Mouse (Mus musculus): ENCODE data around the gene Tecta. TPM values are rescaled to one million over a fixed set of nuclear protein-coding genes. Genes with fewer than 3 reads are reported as not detected.

Tecta gene
- polyA plus RNA-seq, 1 experiment from 2014 or later: 0.20 TPM

DNA sequence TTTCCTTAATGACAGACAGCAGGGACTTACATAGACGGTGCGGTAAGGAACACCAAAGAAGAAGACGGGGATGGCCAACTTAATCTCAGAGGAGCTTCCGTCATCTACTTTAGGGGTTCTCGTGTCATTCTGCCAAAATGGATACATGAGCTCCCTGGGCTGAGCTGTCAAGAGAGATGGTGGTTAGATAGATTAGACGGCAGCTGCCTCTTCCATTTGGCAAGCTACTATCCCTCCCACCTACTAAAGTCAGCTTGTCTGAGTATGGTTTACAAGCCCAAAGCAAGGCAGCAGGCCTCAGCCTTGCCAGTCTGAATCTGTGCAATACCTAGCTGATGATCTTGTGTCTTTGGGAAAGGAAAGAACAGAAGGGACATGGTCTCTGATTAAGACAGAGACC is 4.8 kb downstream of the Tecta start:
- no peak overlapping the region for H3K27ac ChIP-seq (ENCODE audit: low read length)
- H3K9me3 ChIP-seq (ENCODE audit: control insufficient read depth, low read length): no peaks in the 10 kb centered on the region
- no peak overlapping the region for H3K4me3 ChIP-seq (ENCODE audit: low read length)
- no peaks in the 10 kb centered on the region for H3K27me3 ChIP-seq (replicated peaks; ENCODE audit: control insufficient read depth, insufficient read depth, low read length)
- H3K4me2 ChIP-seq (ENCODE audit: low read depth, low read length): no peak overlapping the region
- no peaks in the 10 kb centered on the region for H3K4me1 ChIP-seq (ENCODE audit: control insufficient read depth, insufficient read depth, low read length)
- H3K9ac ChIP-seq (ENCODE audit: low read depth, low read length): no peak overlapping the region
- WGBS: 84% methylated on average over 6 of the region's 6 CpGs
- ATAC-seq: no peak
- no peaks in the 10 kb centered on the region for H3K36me3 ChIP-seq (ENCODE audit: control insufficient read depth, insufficient read depth, low read length)

DNA sequence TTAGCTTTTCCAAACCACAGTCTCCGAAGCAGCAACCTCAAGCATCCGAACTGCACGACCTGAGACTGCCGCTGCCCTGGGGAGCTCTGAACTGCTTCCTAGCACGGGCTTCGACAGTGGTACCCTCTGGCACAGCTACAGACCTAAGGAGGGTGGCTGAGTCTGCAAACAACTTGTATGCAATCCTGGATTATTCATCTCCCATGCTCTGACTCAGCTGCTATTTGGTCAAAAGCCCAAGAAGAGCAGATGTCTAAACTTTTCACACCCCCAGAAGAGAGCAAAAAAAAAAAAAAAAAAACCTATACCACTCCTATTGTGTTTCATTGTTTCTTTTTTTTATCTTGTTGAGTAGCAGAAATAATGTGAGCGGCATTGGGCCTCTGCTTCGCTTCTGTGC is 5.4 kb downstream of the Tecta start:
- no peak overlapping the region for H3K4me3 ChIP-seq (ENCODE audit: low read length)
- no peaks in the 10 kb centered on the region for H3K9me3 ChIP-seq (ENCODE audit: control insufficient read depth, low read length)
- ATAC-seq: no peak
- no peak overlapping the region for H3K4me2 ChIP-seq (ENCODE audit: low read depth, low read length)
- no peaks in the 10 kb centered on the region for H3K4me1 ChIP-seq (ENCODE audit: control insufficient read depth, insufficient read depth, low read length)
- H3K36me3 ChIP-seq (ENCODE audit: control insufficient read depth, insufficient read depth, low read length): no peaks in the 10 kb centered on the region
- no peak overlapping the region for H3K27ac ChIP-seq (ENCODE audit: low read length)
- no peaks in the 10 kb centered on the region for H3K27me3 ChIP-seq (replicated peaks; ENCODE audit: control insufficient read depth, insufficient read depth, low read length)
- WGBS: 87% methylated on average over 8 of the region's 8 CpGs
- H3K9ac ChIP-seq (ENCODE audit: low read depth, low read length): no peak overlapping the region

DNA sequence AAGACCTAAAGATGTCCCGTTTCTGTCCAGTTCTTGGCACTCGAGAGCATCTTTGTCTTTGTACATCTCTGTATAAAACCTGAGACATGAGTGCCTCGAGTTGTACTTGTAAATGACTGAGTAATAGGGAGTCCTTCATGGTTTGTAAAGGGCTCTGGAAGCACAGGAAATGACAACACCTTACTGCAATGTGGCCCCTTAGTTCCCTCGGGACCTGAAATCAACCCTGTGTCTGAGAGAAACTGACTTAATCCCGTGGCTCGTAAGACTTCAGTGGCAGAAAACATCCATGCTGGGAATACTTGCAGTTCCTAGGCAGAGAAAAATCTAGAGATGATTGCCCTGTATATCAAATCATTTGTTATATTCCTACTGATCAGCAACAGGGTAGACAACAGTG is 6.8 kb downstream of the Tecta start:
- no peaks in the 10 kb centered on the region for H3K4me1 ChIP-seq (ENCODE audit: control insufficient read depth, insufficient read depth, low read length)
- no peak overlapping the region for H3K27ac ChIP-seq (ENCODE audit: low read length)
- no peaks in the 10 kb centered on the region for H3K27me3 ChIP-seq (replicated peaks; ENCODE audit: control insufficient read depth, insufficient read depth, low read length)
- no peak overlapping the region for H3K4me2 ChIP-seq (ENCODE audit: low read depth, low read length)
- no peak overlapping the region for H3K9ac ChIP-seq (ENCODE audit: low read depth, low read length)
- no peak for ATAC-seq
- WGBS: 67% methylated on average over 6 of the region's 6 CpGs
- H3K9me3 ChIP-seq (ENCODE audit: control insufficient read depth, low read length): no peaks in the 10 kb centered on the region
- H3K36me3 ChIP-seq (ENCODE audit: control insufficient read depth, insufficient read depth, low read length): no peaks in the 10 kb centered on the region
- no peak overlapping the region for H3K4me3 ChIP-seq (ENCODE audit: low read length)

DNA sequence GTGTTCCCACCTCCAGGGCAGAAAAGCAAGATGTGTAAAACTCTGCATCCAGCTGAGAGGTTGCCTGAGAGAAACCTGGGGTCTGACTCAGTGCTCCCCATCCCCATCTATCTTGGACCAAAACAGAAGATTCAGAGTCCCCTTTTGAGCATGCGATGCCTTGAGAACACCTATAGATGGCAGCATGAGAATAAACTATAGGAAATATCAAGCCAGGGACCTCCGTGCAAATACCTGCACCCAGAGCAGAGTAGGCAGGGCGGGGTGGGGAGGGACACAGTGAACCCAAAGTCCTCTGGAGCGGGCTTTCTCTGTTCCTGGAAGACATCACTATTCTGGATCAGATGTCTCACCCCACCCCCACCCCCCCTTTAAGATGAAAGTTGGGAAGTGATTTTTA is 11.2 kb downstream of the Tecta start:
- Histone ChIP-seq H3K4me1 (ENCODE audit: control insufficient read depth, insufficient read depth, low read length) (no peaks in the 10 kb centered on the region), H3K4me3 (ENCODE audit: low read length) (no peak overlapping the region), H3K36me3 (ENCODE audit: control insufficient read depth, insufficient read depth, low read length) (no peaks in the 10 kb centered on the region), H3K9me3 (ENCODE audit: control insufficient read depth, low read length) (no peaks in the 10 kb centered on the region), H3K4me2 (ENCODE audit: low read depth, low read length) (no peak overlapping the region), H3K9ac (ENCODE audit: low read depth, low read length) (no peak overlapping the region), H3K27ac (ENCODE audit: low read length) (no peak overlapping the region), H3K27me3 (replicated peaks; ENCODE audit: control insufficient read depth, insufficient read depth, low read length) (no peaks in the 10 kb centered on the region)
- 50% methylated on average over 4 of the region's 4 CpGs for WGBS
- ATAC-seq: no peak

DNA sequence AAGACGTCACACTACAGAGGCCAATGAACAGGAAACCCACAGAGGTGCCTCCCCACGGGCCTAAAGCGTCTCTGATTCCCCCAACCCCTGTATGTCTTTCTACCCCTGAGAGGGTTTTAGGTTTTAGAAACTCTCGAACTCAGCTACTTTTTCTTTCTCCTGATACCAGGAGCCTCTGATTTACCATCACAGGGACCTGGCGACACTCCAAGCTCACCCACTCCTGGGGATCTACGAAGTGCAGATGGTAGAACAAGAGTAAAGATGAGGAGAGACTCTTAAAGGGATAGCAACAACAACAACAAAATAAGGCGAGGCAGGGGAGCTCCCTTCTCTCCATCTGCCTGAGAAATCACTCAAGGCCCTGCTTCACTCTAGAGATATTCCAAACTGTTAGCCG is 12.7 kb downstream of the Tecta start:
- Histone ChIP-seq H3K4me1 (ENCODE audit: control insufficient read depth, insufficient read depth, low read length) (no peaks in the 10 kb centered on the region), H3K9me3 (ENCODE audit: control insufficient read depth, low read length) (no peaks in the 10 kb centered on the region), H3K27ac (ENCODE audit: low read length) (no peak overlapping the region), H3K36me3 (ENCODE audit: control insufficient read depth, insufficient read depth, low read length) (no peaks in the 10 kb centered on the region), H3K9ac (ENCODE audit: low read depth, low read length) (no peak overlapping the region), H3K4me2 (ENCODE audit: low read depth, low read length) (no peak overlapping the region), H3K4me3 (ENCODE audit: low read length) (no peak overlapping the region), H3K27me3 (replicated peaks; ENCODE audit: control insufficient read depth, insufficient read depth, low read length) (no peaks in the 10 kb centered on the region)
- 70% methylated on average over 8 of the region's 8 CpGs for WGBS
- no peak for ATAC-seq

- Histone ChIP-seq H3K4me1 (ENCODE audit: control insufficient read depth, insufficient read depth, low read length) (no peaks in the 10 kb centered on the region), H3K27me3 (replicated peaks; ENCODE audit: control insufficient read depth, insufficient read depth, low read length) (no peaks in the 10 kb centered on the region), H3K4me2 (ENCODE audit: low read depth, low read length) (no peak overlapping the region), H3K27ac (ENCODE audit: low read length) (no peak overlapping the region), H3K4me3 (ENCODE audit: low read length) (no peak overlapping the region), H3K9me3 (ENCODE audit: control insufficient read depth, low read length) (no peaks in the 10 kb centered on the region), H3K36me3 (ENCODE audit: control insufficient read depth, insufficient read depth, low read length) (no peaks in the 10 kb centered on the region), H3K9ac (ENCODE audit: low read depth, low read length) (no peak overlapping the region)
- no peak for ATAC-seq
- WGBS: 82% methylated on average over 13 of the region's 13 CpGs
These were observed 14.1 kb downstream of the Tecta start for GRCm38 (mm10) chr9:42385656-42386055.

GRCm38 (mm10) chr9:42382628-42383347 is 16.9 kb downstream of the Tecta start:
- no peaks in the 10 kb centered on the region for H3K36me3 ChIP-seq (ENCODE audit: control insufficient read depth, insufficient read depth, low read length)
- no peak for ATAC-seq
- H3K4me3 ChIP-seq (ENCODE audit: low read length): no peak overlapping the region
- H3K27me3 ChIP-seq (replicated peaks; ENCODE audit: control insufficient read depth, insufficient read depth, low read length): no peaks in the 10 kb centered on the region
- H3K4me1 ChIP-seq (ENCODE audit: control insufficient read depth, insufficient read depth, low read length): no peaks in the 10 kb centered on the region
- H3K9me3 ChIP-seq (ENCODE audit: control insufficient read depth, low read length): no peaks in the 10 kb centered on the region; the same call in 1 of the 2 replicates
- H3K27ac ChIP-seq (ENCODE audit: low read length): no peak overlapping the region
- WGBS: 86% methylated on average over 8 of the region's 8 CpGs
- no peak overlapping the region for H3K9ac ChIP-seq (ENCODE audit: low read depth, low read length)
- no peak overlapping the region for H3K4me2 ChIP-seq (ENCODE audit: low read depth, low read length)

- Histone ChIP-seq H3K9me3 (ENCODE audit: control insufficient read depth, low read length) (no peaks in the 10 kb centered on the region; the same call in 1 of the 2 replicates), H3K9ac (ENCODE audit: low read depth, low read length) (no peak overlapping the region), H3K27me3 (replicated peaks; ENCODE audit: control insufficient read depth, insufficient read depth, low read length) (no peaks in the 10 kb centered on the region), H3K36me3 (ENCODE audit: control insufficient read depth, insufficient read depth, low read length) (no peaks in the 10 kb centered on the region), H3K4me2 (ENCODE audit: low read depth, low read length) (no peak overlapping the region), H3K4me1 (ENCODE audit: control insufficient read depth, insufficient read depth, low read length) (no peaks in the 10 kb centered on the region), H3K4me3 (ENCODE audit: low read length) (no peak overlapping the region), H3K27ac (ENCODE audit: low read length) (no peak overlapping the region)
- ATAC-seq: no peak
- 78% methylated on average over 5 of the region's 5 CpGs for WGBS
These were observed 17.7 kb downstream of the Tecta start for GRCm38 (mm10) chr9:42382063-42382462.

DNA sequence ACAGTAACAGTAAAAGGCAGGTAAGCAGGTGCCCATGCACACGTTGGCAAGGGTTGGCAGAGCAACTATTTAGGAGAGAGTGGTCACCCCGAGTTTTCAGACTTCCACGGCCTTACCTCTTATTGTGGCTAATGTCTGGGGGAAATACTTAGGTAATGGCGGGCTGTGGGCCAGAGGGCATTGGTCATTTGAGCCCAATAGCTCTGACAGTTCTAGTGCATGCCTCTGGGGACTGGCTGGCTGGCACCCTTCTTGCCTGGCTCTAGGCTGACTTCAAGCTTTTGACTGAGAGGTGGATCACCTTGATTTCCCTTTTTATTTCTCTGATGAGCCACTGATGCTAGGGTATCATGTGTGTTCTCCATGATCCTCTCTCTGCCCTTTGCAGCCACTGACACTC is 21.7 kb downstream of the Tecta start:
- no peaks in the 10 kb centered on the region; the same call in 1 of the 2 replicates for H3K9me3 ChIP-seq (ENCODE audit: control insufficient read depth, low read length)
- H3K27ac ChIP-seq (ENCODE audit: low read length): no peak overlapping the region
- H3K36me3 ChIP-seq (ENCODE audit: control insufficient read depth, insufficient read depth, low read length): no peaks in the 10 kb centered on the region
- no peak overlapping the region for H3K9ac ChIP-seq (ENCODE audit: low read depth, low read length)
- H3K4me2 ChIP-seq (ENCODE audit: low read depth, low read length): no peak overlapping the region
- 86% methylated on average over 4 of the region's 4 CpGs for WGBS
- H3K4me1 ChIP-seq (ENCODE audit: control insufficient read depth, insufficient read depth, low read length): no peaks in the 10 kb centered on the region
- no peaks in the 10 kb centered on the region for H3K27me3 ChIP-seq (replicated peaks; ENCODE audit: control insufficient read depth, insufficient read depth, low read length)
- no peak overlapping the region for H3K4me3 ChIP-seq (ENCODE audit: low read length)
- ATAC-seq: no peak

DNA sequence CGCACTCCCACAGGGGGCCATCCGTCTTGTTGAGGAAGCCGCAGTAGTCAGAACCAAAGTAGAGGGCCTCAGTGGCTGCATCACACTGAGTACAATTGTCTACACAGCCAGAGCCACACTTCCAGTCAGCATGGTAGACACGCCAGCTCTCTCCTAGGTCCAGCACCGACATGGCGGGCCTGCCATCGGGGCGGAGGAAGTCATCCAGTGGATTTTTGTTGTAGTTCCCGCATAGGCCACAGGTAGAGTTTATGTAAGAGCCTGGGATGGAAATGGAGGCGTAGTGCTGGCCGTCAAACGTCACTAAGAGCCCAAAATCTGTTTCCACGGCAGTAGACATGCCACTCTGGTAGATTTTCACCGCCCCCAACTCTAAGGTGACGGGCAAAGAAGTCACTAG is 22.1 kb downstream of the Tecta start:
- 94% methylated on average over 15 of the region's 15 CpGs for WGBS
- no peak overlapping the region for H3K4me2 ChIP-seq (ENCODE audit: low read depth, low read length)
- H3K4me3 ChIP-seq (ENCODE audit: low read length): no peak overlapping the region
- no peaks in the 10 kb centered on the region for H3K36me3 ChIP-seq (ENCODE audit: control insufficient read depth, insufficient read depth, low read length)
- ATAC-seq: no peak
- H3K9me3 ChIP-seq (ENCODE audit: control insufficient read depth, low read length): no peaks in the 10 kb centered on the region; the same call in 1 of the 2 replicates
- H3K27ac ChIP-seq (ENCODE audit: low read length): no peak overlapping the region
- no peaks in the 10 kb centered on the region for H3K4me1 ChIP-seq (ENCODE audit: control insufficient read depth, insufficient read depth, low read length)
- no peak overlapping the region for H3K9ac ChIP-seq (ENCODE audit: low read depth, low read length)
- no peaks in the 10 kb centered on the region for H3K27me3 ChIP-seq (replicated peaks; ENCODE audit: control insufficient read depth, insufficient read depth, low read length)

Data from intestine, embryonic 16.5 days (tissue).